Mouse (Mus musculus) midbrain, embryonic 16.5 days (tissue): ENCODE results near the gene 9330161L09Rik. TPM values are rescaled to one million over a fixed set of nuclear protein-coding genes. Genes with fewer than 3 reads are reported as not detected.

Experiments used
- ATAC-seq: fragments of 200-750 bp; cut with Nextera tagmentation; 2 replicates; pipeline ENCODE4 v1.8.0; 2017; ENCODE audit warnings: moderate TSS enrichment
- H3K27ac ChIP-seq: fragments of 300-500 bp; sonication (generic); 2 replicates; pipeline ENCODE4 v1.5.1; 2014; ENCODE audit warnings: mild to moderate bottlenecking, low read length, mixed read lengths
- H3K27me3 ChIP-seq: fragments of 300-500 bp; sonication (generic); 2 replicates; pipeline ENCODE4 v1.6.1; 2014; ENCODE audit warnings: low read depth, low read length, mixed read lengths; ENCODE audit not compliant: control insufficient read depth, insufficient read depth
- H3K36me3 ChIP-seq: fragments of 300-500 bp; sonication (generic); 2 replicates; pipeline ENCODE4 v1.6.1; 2014; ENCODE audit warnings: mild to moderate bottlenecking, low read length, moderate library complexity, mixed read lengths; ENCODE audit not compliant: control insufficient read depth, insufficient read depth
- H3K4me1 ChIP-seq: fragments of 300-500 bp; sonication (generic); 2 replicates; pipeline ENCODE4 v1.6.1; 2014; ENCODE audit warnings: mild to moderate bottlenecking, low read length, mixed read lengths; ENCODE audit not compliant: control insufficient read depth, insufficient read depth
- H3K4me2 ChIP-seq: fragments of 300-500 bp; sonication (generic); 2 replicates; pipeline ENCODE4 v1.6.1; 2014; ENCODE audit warnings: mild to moderate bottlenecking, low read length, mixed read lengths
- H3K4me3 ChIP-seq: fragments of 300-500 bp; sonication (generic); 2 replicates; pipeline ENCODE4 v1.5.1; 2014; ENCODE audit warnings: low read depth, mild to moderate bottlenecking, low read length, moderate library complexity, mixed read lengths
- H3K9ac ChIP-seq: fragments of 300-500 bp; sonication (generic); 2 replicates; pipeline ENCODE4 v1.6.1; 2014; ENCODE audit warnings: low read depth, low read length, mixed read lengths
- H3K9me3 ChIP-seq: fragments of 300-500 bp; sonication (generic); replicated peaks from 2 replicates; pipeline ENCODE4 v1.6.1; 2014; ENCODE audit warnings: mild to moderate bottlenecking, low read length, mixed read lengths; ENCODE audit not compliant: control insufficient read depth, poor library complexity, severe bottlenecking
- WGBS: fragments of 180-500 bp; shearing (Covaris S2); extraction: QIAGEN DNeasy Blood & Tissue Kit; methylation state at CpG from one replicate; pipeline ENCODE4 v1.1.7; 2014; 5-methylcytosine and 5-hydroxymethylcytosine counted together
- polyA plus RNA-seq: library from polyadenylated mRNA; unstranded; fragments of >200 nt; fragmentation: Nextera tagmentation; extraction: Ambion mirVana; gene quantifications from 2 replicates; pipeline ENCODE4 v1.2.1, GENCODE M21; 2015

The 9330161L09Rik gene
- polyA plus RNA-seq, 1 experiment from 2014 or later: 1.2 TPM

DNA sequence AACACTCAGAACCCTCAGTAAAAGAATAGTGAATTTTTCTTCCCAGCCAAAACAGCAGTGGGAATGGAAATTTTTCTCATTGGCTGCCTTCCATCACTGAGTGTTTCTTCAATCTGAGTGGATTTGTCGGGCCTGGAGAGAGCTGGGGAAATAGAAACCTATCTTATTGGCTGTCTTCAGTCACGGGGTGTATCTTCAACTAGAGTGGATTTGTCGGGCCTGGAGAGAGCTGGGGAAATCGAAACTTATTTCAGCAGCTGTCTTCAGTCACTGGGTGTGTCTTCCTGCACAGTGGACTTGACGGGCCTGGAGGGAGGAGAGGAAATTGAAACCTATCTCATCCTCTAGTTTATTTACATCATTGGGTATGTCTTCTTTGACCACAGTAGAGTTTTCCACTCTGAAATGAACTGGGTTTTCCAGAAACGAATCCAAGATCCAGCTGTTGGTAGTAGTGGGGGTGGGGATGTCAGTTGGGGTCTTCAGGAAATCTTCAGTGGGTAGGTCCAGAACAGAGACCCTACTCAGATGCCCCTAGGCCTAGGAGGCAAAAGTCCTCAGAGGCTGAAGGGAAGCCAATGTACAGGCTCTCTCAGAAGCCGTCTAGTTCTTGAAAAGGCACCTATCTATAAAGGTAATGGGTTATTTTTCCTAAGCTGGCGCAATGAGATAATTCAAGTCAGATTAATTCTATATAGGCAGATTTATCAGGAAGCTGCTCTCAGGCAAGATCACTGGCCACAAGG is 26.5 kb upstream of the 9330161L09Rik start, which contains the start of gene Ifi27:
Ifi27 (plus strand) TSS at position 226 of the 746 bp plus-strand sequence.
- no peaks in the 10 kb centered on the region for H3K4me1 ChIP-seq
- no peaks in the 10 kb centered on the region for H3K9me3 ChIP-seq
- no peak for ATAC-seq
- H3K4me3 ChIP-seq: no peak within 1 kb of the TSS
- WGBS: 79% methylated on average over 8 of the region's 8 CpGs
- H3K27ac ChIP-seq: no peak within 1 kb of the TSS
- no peak within 1 kb of the TSS for H3K9ac ChIP-seq
- no peaks in the 10 kb centered on the region for H3K27me3 ChIP-seq
- no peak within 1 kb of the TSS for H3K4me2 ChIP-seq
- no peaks in the 10 kb centered on the region for H3K36me3 ChIP-seq

DNA sequence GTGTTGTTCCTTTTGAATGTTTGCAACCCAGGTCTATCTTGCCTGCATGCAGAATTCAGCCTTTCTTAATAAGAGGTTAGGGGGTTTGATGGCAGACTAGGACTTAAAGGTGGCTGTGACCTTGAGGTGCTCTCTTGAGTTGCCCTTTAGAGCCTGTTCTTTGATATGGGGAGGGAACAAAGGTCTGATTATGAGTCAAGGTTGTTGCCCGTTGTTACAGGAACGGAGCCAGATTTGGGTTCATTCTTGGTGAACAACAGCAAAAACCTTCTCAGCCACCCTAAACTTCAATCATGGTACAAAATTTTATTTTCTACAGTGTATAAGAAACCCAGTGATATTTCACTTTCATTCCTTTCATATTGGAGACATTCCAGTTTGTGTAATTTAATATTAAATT is 25.8 kb upstream of the 9330161L09Rik start:
- WGBS: 91% methylated on average over 2 of the region's 2 CpGs
- no peaks in the 10 kb centered on the region for H3K9me3 ChIP-seq
- H3K27ac ChIP-seq: no peak overlapping the region

DNA sequence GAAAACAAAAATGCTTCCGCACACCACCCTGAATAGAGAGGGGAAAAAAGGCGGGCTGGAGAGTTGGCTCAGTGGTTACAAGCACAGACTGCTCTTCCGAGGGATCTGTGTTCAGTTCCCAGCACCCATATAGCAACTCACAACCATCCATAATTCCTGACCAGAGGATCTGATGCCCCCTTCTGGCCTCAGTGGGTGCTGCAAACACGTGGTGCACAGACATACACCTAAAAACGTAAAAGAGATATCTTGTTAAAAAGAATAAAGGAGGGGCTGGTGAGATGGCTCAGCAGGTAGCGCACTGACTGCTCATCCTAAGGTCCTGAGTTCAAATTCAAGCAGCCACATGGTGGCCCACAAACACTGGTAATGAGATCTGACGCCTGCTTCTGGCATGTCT is 19.1 kb upstream of the 9330161L09Rik start:
- Histone ChIP-seq H3K4me2 (no peak overlapping the region), H3K27ac (no peak overlapping the region), H3K4me3 (no peak overlapping the region), H3K27me3 (no peaks in the 10 kb centered on the region), H3K4me1 (peaks cover 29% of the 10 kb centered on the region), H3K36me3 (peaks cover 7% of the 10 kb centered on the region), H3K9me3 (no peaks in the 10 kb centered on the region), H3K9ac (no peak overlapping the region)
- ATAC-seq: no peak
- WGBS: 91% methylated on average over 7 of the region's 7 CpGs

More for the DNA sequence above, 25.8 kb upstream of the 9330161L09Rik start:
- H3K36me3 ChIP-seq: no peaks in the 10 kb centered on the region
- ATAC-seq: no peak
- no peaks in the 10 kb centered on the region for H3K4me1 ChIP-seq
- H3K4me3 ChIP-seq: no peak overlapping the region
- no peaks in the 10 kb centered on the region for H3K27me3 ChIP-seq
- no peak overlapping the region for H3K9ac ChIP-seq
- no peak overlapping the region for H3K4me2 ChIP-seq

DNA sequence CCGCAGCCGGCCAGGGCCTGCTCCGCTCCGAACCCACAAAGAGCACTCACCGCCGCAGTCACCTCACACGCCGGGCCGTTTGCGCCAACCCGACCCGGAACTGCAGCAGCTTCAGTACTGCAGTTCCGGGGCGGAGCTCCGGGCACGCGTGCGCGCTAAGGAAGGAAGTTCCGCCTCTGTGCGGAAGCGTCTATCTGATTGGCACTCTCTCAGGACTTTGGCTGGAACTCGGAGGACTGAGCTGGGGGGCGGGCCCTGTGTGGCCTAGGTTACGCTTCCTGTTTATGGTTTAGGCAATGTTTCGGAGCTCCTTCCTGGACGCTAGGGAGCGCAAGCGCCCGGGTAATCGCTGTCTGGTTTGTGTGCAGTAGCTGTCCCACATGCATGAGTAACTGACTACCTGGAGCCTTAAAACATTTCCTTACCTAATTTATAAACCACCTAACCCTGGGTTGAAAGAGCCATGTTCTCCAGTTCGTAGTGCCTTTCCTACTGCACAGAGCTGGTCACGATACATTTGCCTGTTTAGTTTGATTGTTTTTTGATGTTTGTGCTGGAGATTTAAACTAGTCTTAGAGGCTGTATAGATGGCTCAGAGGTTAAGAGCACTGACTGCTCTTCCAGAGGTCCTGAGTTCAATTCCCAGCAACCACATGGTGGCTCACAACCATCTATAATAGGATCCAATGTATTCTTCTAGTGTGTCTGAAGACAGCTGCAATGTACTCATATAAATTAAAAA is 18.3 kb upstream of the 9330161L09Rik start, which contains the start of gene Ddx24:
Ddx24 (minus strand) TSS at position 102 of the 742 bp plus-strand sequence.
- WGBS: 1% methylated on average over 33 of the region's 33 CpGs

GRCm38 (mm10) chr12:103425016-103425728 is 17.6 kb upstream of the 9330161L09Rik start:
- 8% methylated on average over 33 of the region's 33 CpGs for WGBS
- Histone ChIP-seq H3K4me3 (peak overlapping the region; percentile 74), H3K9me3 (no peaks in the 10 kb centered on the region), H3K9ac (peak overlapping the region; percentile 85), H3K4me2 (peak overlapping the region; percentile 68), H3K27me3 (no peaks in the 10 kb centered on the region), H3K36me3 (peaks cover 7% of the 10 kb centered on the region), H3K27ac (peak overlapping the region; percentile 66), H3K4me1 (peaks cover 39% of the 10 kb centered on the region)
- no peak; the same call in 1 of the 2 replicates for ATAC-seq

More for the DNA sequence above, 18.3 kb upstream of the 9330161L09Rik start, which contains the start of gene Ddx24:
- Histone ChIP-seq H3K27ac (peak within 1 kb of the TSS; percentile 66), H3K4me1 (peaks cover 37% of the 10 kb centered on the region), H3K27me3 (no peaks in the 10 kb centered on the region), H3K4me3 (peak within 1 kb of the TSS; percentile 74), H3K4me2 (peak within 1 kb of the TSS; percentile 68), H3K9ac (peak within 1 kb of the TSS; percentile 85), H3K36me3 (peaks cover 7% of the 10 kb centered on the region), H3K9me3 (no peaks in the 10 kb centered on the region)
- peak; percentile 100 for ATAC-seq

GRCm38 (mm10) chr12:103408144-103408543 is 524 bp upstream of the 9330161L09Rik start:
- ATAC-seq: no peak
- Histone ChIP-seq H3K9ac (no peak overlapping the region), H3K27me3 (no peaks in the 10 kb centered on the region), H3K4me2 (no peak overlapping the region), H3K4me1 (no peaks in the 10 kb centered on the region), H3K27ac (no peak overlapping the region), H3K4me3 (no peak overlapping the region), H3K36me3 (peaks cover 57% of the 10 kb centered on the region), H3K9me3 (no peaks in the 10 kb centered on the region)
- whole genome bisulfite sequencing: 96% methylated on average over 10 of the region's 10 CpGs

DNA sequence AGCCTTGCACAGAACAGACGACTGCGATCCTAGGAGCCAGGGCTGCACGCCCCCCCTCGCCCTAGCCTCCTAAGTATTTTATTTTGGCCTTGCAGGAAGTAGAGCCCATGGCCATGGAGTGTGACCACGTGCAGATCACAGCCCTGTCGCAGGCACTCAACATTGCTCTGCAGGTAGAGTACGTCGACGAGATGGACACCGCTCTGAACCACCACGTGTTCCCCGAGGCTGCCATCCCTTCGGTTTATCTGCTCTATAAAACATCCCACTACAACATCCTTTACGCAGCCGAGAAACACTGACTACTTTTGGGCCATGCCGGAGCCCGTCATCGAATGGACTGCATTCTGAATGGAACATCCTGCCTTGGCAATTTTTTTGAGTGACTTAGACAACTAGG is 3.5 kb downstream of the 9330161L09Rik start:
- no peak for ATAC-seq
- H3K27ac ChIP-seq: no peak overlapping the region
- 86% methylated on average over 18 of the region's 18 CpGs for WGBS

DNA sequence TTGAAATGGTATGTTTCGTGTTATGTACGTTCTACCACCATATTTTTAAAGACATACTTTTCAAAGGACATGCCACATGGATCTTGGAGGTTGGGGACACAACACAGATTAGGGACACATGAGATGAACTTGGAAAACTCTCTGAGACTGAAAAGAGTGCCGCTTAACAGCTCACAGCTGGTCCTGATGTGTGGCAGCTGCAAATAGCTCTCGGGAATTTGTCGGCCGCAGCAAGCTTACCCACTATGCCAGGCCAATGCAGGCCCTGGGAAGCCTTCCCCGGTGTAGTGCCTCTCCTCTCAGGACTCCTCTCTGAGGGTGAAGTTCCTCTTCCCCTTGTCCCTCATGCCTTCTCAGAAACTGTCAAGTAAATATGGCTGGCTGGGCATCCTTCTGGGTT is 10.9 kb downstream of the 9330161L09Rik start:
- WGBS: 84% methylated on average over 7 of the region's 7 CpGs
- no peak for ATAC-seq

More for the DNA sequence above, 3.5 kb downstream of the 9330161L09Rik start:
- Histone ChIP-seq H3K36me3 (peaks cover 42% of the 10 kb centered on the region), H3K4me3 (no peak overlapping the region), H3K9me3 (no peaks in the 10 kb centered on the region), H3K9ac (no peak overlapping the region), H3K27me3 (no peaks in the 10 kb centered on the region), H3K4me1 (no peaks in the 10 kb centered on the region), H3K4me2 (no peak overlapping the region)

More for the DNA sequence above, 10.9 kb downstream of the 9330161L09Rik start:
- Histone ChIP-seq H3K4me2 (no peak overlapping the region), H3K27ac (no peak overlapping the region), H3K4me1 (no peaks in the 10 kb centered on the region), H3K36me3 (no peaks in the 10 kb centered on the region), H3K9ac (no peak overlapping the region), H3K9me3 (no peaks in the 10 kb centered on the region), H3K27me3 (no peaks in the 10 kb centered on the region), H3K4me3 (no peak overlapping the region)
